Mouse (Mus musculus): ENCODE results near the gene Sipa1.

DNA sequence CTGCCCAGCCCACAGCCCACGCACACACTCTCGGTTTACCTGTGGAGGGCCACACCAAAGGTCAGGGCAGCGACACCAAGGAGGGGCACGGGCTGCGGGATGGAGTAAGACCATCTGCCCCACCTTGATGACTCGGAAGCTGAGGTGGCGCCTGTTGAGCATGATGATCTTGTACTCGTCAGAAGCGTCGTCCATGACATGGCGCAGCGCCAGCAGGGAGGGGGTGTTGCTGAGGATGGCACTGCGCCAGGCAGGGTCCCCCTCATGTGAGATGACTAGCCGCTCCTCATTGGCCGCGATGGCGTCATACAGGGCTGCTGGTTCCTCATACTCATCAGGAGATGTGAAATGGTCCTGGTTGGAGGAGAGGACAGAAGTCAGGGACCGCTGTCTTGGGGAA, 2.9 kb upstream of the Sipa1 start:
- TF ChIP-seq TAL1 (conservative IDR thresholded peaks at IDR 0.05; ENCODE audit: low read depth, low read length) (no peak), CTCF (IDR thresholded peaks at IDR 0.05; ENCODE audit: low read depth, low read length) (no peak), GATA1 (IDR thresholded peaks at IDR 0.05; ENCODE audit: borderline replicate concordance, low read length) (no peak), POLR2AphosphoS5 (IDR thresholded peaks at IDR 0.05; ENCODE audit: insufficient replicate concordance, low read depth, low read length) (no peak), GATA2 (IDR thresholded peaks at IDR 0.05; ENCODE audit: borderline replicate concordance, low read depth, low read length) (no peak)
